In genomic region chr7:45909145-45909544, GRCm38 (mm10) we compare ENCODE assay signal across 30 mouse cellular contexts. TPM values are rescaled to one million over a fixed set of nuclear protein-coding genes. Genes with fewer than 3 reads are reported as not detected.
"Had no signal": no experiment of that assay in that cellular context is flagged by ENCODE, and none has a peak within 500 bp of the region (broad histone marks: within the 10 kb centered on the region; RNA-seq: fewer than 3 reads in every experiment).

No protein-coding gene starts in this region.

- H3K4me1 ChIP-seq: heart, embryonic 13.5 days; heart, embryonic 15.5 days; hindbrain, embryonic 10.5 days; hindbrain, embryonic 12.5 days; intestine, embryonic 15.5 days; kidney, embryonic 15.5 days; liver, embryonic 13.5 days had no signal

- H3K4me3 ChIP-seq: gastrocnemius, adult 2 months; heart, adult 2 months; heart, embryonic 13.5 days; heart, embryonic 15.5 days; hindbrain, embryonic 10.5 days; hindbrain, embryonic 12.5 days; intestine, embryonic 15.5 days; kidney, embryonic 15.5 days; limb, embryonic 12.5 days; liver, embryonic 13.5 days had no signal

- H3K27me3 ChIP-seq: heart, embryonic 13.5 days; heart, embryonic 15.5 days; hindbrain, embryonic 12.5 days; intestine, embryonic 15.5 days; kidney, embryonic 15.5 days; limb, embryonic 12.5 days; liver, embryonic 13.5 days had no signal

- DNase-seq: gastrocnemius, adult 2 months; gastrocnemius, postnatal 10 days; gastrocnemius, postnatal 25 days; heart, adult 2 months; heart, postnatal 4 days; kidney, postnatal 14 days; layer of hippocampus, adult 9-11 months; layer of hippocampus, postnatal 36 days; left cerebral cortex, postnatal 4 days; liver; liver, embryonic 13.5 days had no signal

- H3K27ac ChIP-seq: gastrocnemius, adult 2 months; heart, adult 2 months; heart, embryonic 13.5 days; heart, embryonic 15.5 days; hindbrain, embryonic 10.5 days; hindbrain, embryonic 12.5 days; hindbrain, embryonic 14.5 days; intestine, embryonic 15.5 days; kidney, embryonic 15.5 days; kidney, postnatal 0 days; limb, embryonic 12.5 days; liver, embryonic 13.5 days had no signal

- H3K9me3 ChIP-seq: heart, embryonic 15.5 days; hindbrain, embryonic 12.5 days; intestine, embryonic 15.5 days; kidney, embryonic 15.5 days; limb, embryonic 12.5 days; liver, embryonic 13.5 days had no signal

RNA-seq across cellular contexts. Expression of gene Syngr4, which starts 12.6 kb away (rescaled TPM):
- total RNA-seq: gastrocnemius, adult 2 months; gastrocnemius, postnatal 25 days; heart, adult 2 months; heart, postnatal 25 days; layer of hippocampus, adult 18-20 months; layer of hippocampus, postnatal 14 days; layer of hippocampus, postnatal 36 days; left cerebral cortex, adult 18-20 months; left cerebral cortex, postnatal 10 days; left cerebral cortex, postnatal 25 days had no signal
- polyA plus RNA-seq: frontal cortex, adult 2 months; hindbrain, embryonic 16.5 days had no signal

RNA-seq across cellular contexts. Expression of gene Grin2d, which starts 31.0 kb away (rescaled TPM):
- total RNA-seq: granulocyte monocyte progenitor cell, adult 5-6 weeks had no signal
- polyA plus RNA-seq: inflammation-experienced regulatory T-cells, adult 6 months had no signal
